Mouse (Mus musculus) thymus, adult 2 months (tissue): ENCODE measurements around the gene C1rl.
"Not testable (repeated sequence)": the region's sequence is repeated elsewhere in the genome, so short reads cannot be mapped to it uniquely, and the experiment has no call there.

Experiments used
- CTCF ChIP-seq: fragments of 200-500 bp; IDR thresholded peaks from 2 replicates; pipeline ENCODE4 v1.5.1; 2012; ENCODE audit warnings: mild to moderate bottlenecking, control low read depth, low read length, moderate library complexity, borderline replicate concordance; ENCODE audit not compliant: control insufficient read depth, poor library complexity, insufficient read depth; ENCODE audit errors: extremely low read depth
- POLR2A ChIP-seq: fragments of 200-500 bp; IDR thresholded peaks from 2 replicates; pipeline ENCODE4 v1.6.1; 2012; ENCODE audit warnings: mild to moderate bottlenecking, low read length, control low read depth, moderate library complexity; ENCODE audit not compliant: control insufficient read depth, poor library complexity, insufficient read depth; ENCODE audit errors: extremely low read depth

GRCm38 (mm10) chr6:124547979-124548378 lies 55.1 kb downstream of the C1rl start:
- TF ChIP-seq POLR2A, CTCF: not testable (repeated sequence)
